Mouse (Mus musculus): Measurements from ENCODE around the gene 4930432M17Rik. TPM values are rescaled to one million over a fixed set of nuclear protein-coding genes. Genes with fewer than 3 reads are reported as not detected.

Gene 4930432M17Rik
- polyA plus RNA-seq, 1 experiment from 2014 or later = not detected

DNA sequence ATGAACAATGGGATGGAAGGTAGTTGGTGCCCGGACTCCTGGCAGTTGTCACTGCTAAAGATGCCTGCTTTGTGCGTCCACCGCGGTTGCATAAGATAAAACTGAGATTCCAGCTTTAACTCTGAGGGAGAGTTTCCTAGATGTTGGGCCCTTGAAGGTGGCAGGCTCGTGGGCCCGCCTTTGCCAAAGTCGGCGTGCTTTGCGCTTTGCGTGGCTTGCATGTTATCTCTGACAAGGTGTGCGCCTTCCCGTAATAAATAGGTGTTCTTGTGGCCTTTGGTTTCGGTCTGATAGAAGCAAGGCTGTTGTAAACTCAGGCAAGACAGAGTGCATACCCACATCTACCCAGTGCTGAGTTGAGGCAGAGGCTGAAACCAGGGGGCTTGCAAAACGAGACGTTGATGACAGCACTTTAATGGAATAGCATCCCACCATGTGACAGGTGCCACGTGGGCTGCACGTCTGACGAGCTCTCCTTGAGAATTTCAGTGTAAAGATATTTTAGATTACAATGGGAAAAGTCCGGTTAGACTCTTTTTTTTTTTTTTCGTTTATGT lies 53.5 kb downstream of the 4930432M17Rik start:
- no peaks in the 10 kb centered on the region for H3K9me3 ChIP-seq (replicated peaks)
- no peaks in the 10 kb centered on the region for H3K36me3 ChIP-seq
- no peak overlapping the region for H3K27ac ChIP-seq
- WGBS (ENCODE audit: insufficient replicate concordance) = 13% methylated on average over 20 of the region's 20 CpGs
- peaks cover 53% of the 10 kb centered on the region for H3K27me3 ChIP-seq (replicated peaks)
- no peak for ATAC-seq
- H3K9ac ChIP-seq = no peak overlapping the region
- H3K4me1 ChIP-seq = peaks cover 18% of the 10 kb centered on the region
- peak overlapping the region; percentile 55 for H3K4me3 ChIP-seq
- H3K4me2 ChIP-seq = peak overlapping the region; percentile 78

DNA sequence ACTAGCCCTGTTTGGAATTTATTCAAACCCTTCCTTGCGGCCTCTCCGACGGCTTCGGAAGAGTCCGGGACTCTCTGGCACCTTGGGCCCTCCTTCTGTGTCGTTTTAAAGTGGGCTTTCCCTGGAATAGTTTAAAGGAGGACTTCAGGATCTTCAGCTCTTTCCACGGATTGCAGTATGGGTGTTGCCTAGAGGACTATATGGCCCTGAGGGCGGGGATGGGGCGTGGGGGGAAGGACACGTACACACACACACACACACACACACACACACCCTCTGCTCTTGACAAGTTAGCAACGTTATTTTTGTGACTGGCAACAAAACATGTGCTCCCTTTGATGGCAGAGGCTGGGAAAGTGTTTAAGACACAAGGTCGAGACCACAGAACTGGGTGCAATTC lies 54.0 kb downstream of the 4930432M17Rik start:
- Histone ChIP-seq H3K27me3 (replicated peaks) (peaks cover 50% of the 10 kb centered on the region), H3K4me3 (no peak overlapping the region), H3K9ac (no peak overlapping the region), H3K27ac (no peak overlapping the region), H3K4me1 (peaks cover 18% of the 10 kb centered on the region), H3K9me3 (replicated peaks) (no peaks in the 10 kb centered on the region), H3K36me3 (no peaks in the 10 kb centered on the region), H3K4me2 (no peak overlapping the region)
- ATAC-seq = no peak
- WGBS (ENCODE audit: insufficient replicate concordance) = 54% methylated on average over 12 of the region's 12 CpGs

DNA sequence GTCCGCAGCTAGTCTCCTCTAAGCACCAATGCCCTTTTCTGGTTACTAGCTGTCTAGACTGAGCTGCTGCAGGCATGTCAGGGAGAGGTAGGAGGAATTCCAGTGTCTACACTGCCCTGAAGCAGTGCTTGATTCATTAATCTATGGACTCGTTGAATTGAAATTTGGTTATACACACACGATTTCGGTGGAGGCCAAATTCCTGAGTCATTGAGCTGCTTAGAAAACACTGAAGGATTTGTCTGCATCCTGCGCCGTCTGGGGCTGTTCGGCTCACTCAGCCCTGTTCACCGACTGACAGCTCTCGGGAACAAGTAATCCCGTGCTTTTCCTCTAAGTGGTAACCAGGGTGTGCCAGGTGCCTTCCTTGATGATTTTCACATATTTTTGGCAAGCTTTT lies 55.1 kb downstream of the 4930432M17Rik start:
- no peak for ATAC-seq
- H3K4me2 ChIP-seq = no peak overlapping the region
- H3K4me3 ChIP-seq = no peak overlapping the region
- peaks cover 18% of the 10 kb centered on the region for H3K4me1 ChIP-seq
- H3K9ac ChIP-seq = no peak overlapping the region
- no peaks in the 10 kb centered on the region for H3K36me3 ChIP-seq
- H3K27me3 ChIP-seq (replicated peaks) = peaks cover 47% of the 10 kb centered on the region
- H3K9me3 ChIP-seq (replicated peaks) = no peaks in the 10 kb centered on the region
- H3K27ac ChIP-seq = no peak overlapping the region
- 88% methylated on average over 10 of the region's 10 CpGs for WGBS (ENCODE audit: insufficient replicate concordance)

- ATAC-seq = no peak
- 38% methylated on average over 4 of the region's 4 CpGs for WGBS (ENCODE audit: insufficient replicate concordance)
Observed at GRCm38 (mm10) chr3:121729678-121730077, 59.1 kb downstream of the 4930432M17Rik start.

More at GRCm38 (mm10) chr3:121729678-121730077, 59.1 kb downstream of the 4930432M17Rik start:
- no peak overlapping the region for H3K4me3 ChIP-seq
- no peaks in the 10 kb centered on the region for H3K36me3 ChIP-seq
- H3K9ac ChIP-seq = no peak overlapping the region
- no peaks in the 10 kb centered on the region for H3K4me1 ChIP-seq
- no peaks in the 10 kb centered on the region for H3K9me3 ChIP-seq (replicated peaks)
- no peak overlapping the region for H3K27ac ChIP-seq
- peaks cover 11% of the 10 kb centered on the region for H3K27me3 ChIP-seq (replicated peaks)
- H3K4me2 ChIP-seq = no peak overlapping the region

Other genes with a start within 250 kb of the 4930432M17Rik start
- 138 and 143 TPM in 2 replicates for gene Cnn3, start 244.3 kb upstream of the 4930432M17Rik start, polyA plus RNA-seq (2016; fragmentation: Nextera tagmentation; extraction: Ambion mirVana)
- 3.7 and 3.9 TPM in 2 replicates for gene Slc44a3, start 138.4 kb upstream of the 4930432M17Rik start, polyA plus RNA-seq (2016; fragmentation: Nextera tagmentation; extraction: Ambion mirVana)
- gene F3, start 52.8 kb downstream of the 4930432M17Rik start, polyA plus RNA-seq (2016; fragmentation: Nextera tagmentation; extraction: Ambion mirVana) = 0.42 and 0.43 TPM in 2 replicates
- 28.2 and 29.6 TPM in 2 replicates for gene Abcd3, start 144.5 kb downstream of the 4930432M17Rik start, polyA plus RNA-seq (2016; fragmentation: Nextera tagmentation; extraction: Ambion mirVana)